Mouse (Mus musculus): ENCODE results near the gene Dstn. TPM values are rescaled to one million over a fixed set of nuclear protein-coding genes. Genes with fewer than 3 reads are reported as not detected.

Dstn gene
- polyA plus RNA-seq, 1 experiment from 2014 or later: 373 TPM

- 97% methylated on average over 3 of the region's 3 CpGs for WGBS
- ATAC-seq (ENCODE audit: low FRiP score, low read depth): no peak
Measured at GRCm38 (mm10) chr2:143947981-143948380, 32.9 kb downstream of the Dstn start.

GRCm38 (mm10) chr2:143948416-143948815, 33.3 kb downstream of the Dstn start:
- H3K9ac ChIP-seq (replicated peaks): no peak overlapping the region
- H3K27me3 ChIP-seq: no peaks in the 10 kb centered on the region
- H3K4me3 ChIP-seq: no peak overlapping the region
- ATAC-seq (ENCODE audit: low FRiP score, low read depth): no peak
- H3K27ac ChIP-seq (replicated peaks): no peak overlapping the region
- no peaks in the 10 kb centered on the region for H3K9me3 ChIP-seq
- no peaks in the 10 kb centered on the region for H3K4me1 ChIP-seq
- peaks cover 95% of the 10 kb centered on the region for H3K36me3 ChIP-seq
- H3K4me2 ChIP-seq (replicated peaks): no peak overlapping the region
- 94% methylated on average over 4 of the region's 4 CpGs for WGBS

More at GRCm38 (mm10) chr2:143947981-143948380, 32.9 kb downstream of the Dstn start:
- H3K9me3 ChIP-seq: no peaks in the 10 kb centered on the region
- no peak overlapping the region for H3K4me2 ChIP-seq (replicated peaks)
- no peaks in the 10 kb centered on the region for H3K4me1 ChIP-seq
- H3K36me3 ChIP-seq: peaks cover 93% of the 10 kb centered on the region
- no peak overlapping the region for H3K4me3 ChIP-seq
- H3K9ac ChIP-seq (replicated peaks): no peak overlapping the region
- H3K27ac ChIP-seq (replicated peaks): no peak overlapping the region
- H3K27me3 ChIP-seq: no peaks in the 10 kb centered on the region

GRCm38 (mm10) chr2:143949217-143949616, 34.1 kb downstream of the Dstn start:
- no peak for ATAC-seq (ENCODE audit: low FRiP score, low read depth)
- no peak overlapping the region for H3K4me2 ChIP-seq (replicated peaks)
- H3K36me3 ChIP-seq: peaks cover 95% of the 10 kb centered on the region
- H3K9me3 ChIP-seq: no peaks in the 10 kb centered on the region
- H3K27me3 ChIP-seq: no peaks in the 10 kb centered on the region
- no peak overlapping the region for H3K4me3 ChIP-seq
- no peaks in the 10 kb centered on the region for H3K4me1 ChIP-seq
- H3K27ac ChIP-seq (replicated peaks): no peak overlapping the region
- WGBS: 93% methylated on average over 6 of the region's 6 CpGs
- no peak overlapping the region for H3K9ac ChIP-seq (replicated peaks)

- no peak overlapping the region for H3K9ac ChIP-seq (replicated peaks)
- H3K27ac ChIP-seq (replicated peaks): no peak overlapping the region
- H3K4me2 ChIP-seq (replicated peaks): no peak overlapping the region
- peaks cover 95% of the 10 kb centered on the region for H3K36me3 ChIP-seq
- no peaks in the 10 kb centered on the region for H3K27me3 ChIP-seq
- H3K4me1 ChIP-seq: no peaks in the 10 kb centered on the region
- no peaks in the 10 kb centered on the region for H3K9me3 ChIP-seq
- no peak for ATAC-seq (ENCODE audit: low FRiP score, low read depth)
- H3K4me3 ChIP-seq: no peak overlapping the region
- WGBS: 88% methylated on average over 5 of the region's 5 CpGs
Measured at GRCm38 (mm10) chr2:143950290-143951027, 35.3 kb downstream of the Dstn start.

- Histone ChIP-seq H3K4me1 (no peaks in the 10 kb centered on the region), H3K36me3 (peaks cover 95% of the 10 kb centered on the region), H3K27me3 (no peaks in the 10 kb centered on the region), H3K27ac (replicated peaks) (no peak overlapping the region), H3K4me3 (no peak overlapping the region), H3K9me3 (no peaks in the 10 kb centered on the region), H3K4me2 (replicated peaks) (no peak overlapping the region), H3K9ac (replicated peaks) (no peak overlapping the region)
- no peak for ATAC-seq (ENCODE audit: low FRiP score, low read depth)
- 79% methylated on average over 1 of the region's 1 CpGs for WGBS
Measured at GRCm38 (mm10) chr2:143951028-143951420, 35.9 kb downstream of the Dstn start.

- H3K4me3 ChIP-seq: no peak overlapping the region
- no peaks in the 10 kb centered on the region for H3K27me3 ChIP-seq
- H3K4me1 ChIP-seq: no peaks in the 10 kb centered on the region
- 92% methylated on average over 5 of the region's 5 CpGs for WGBS
- H3K27ac ChIP-seq (replicated peaks): no peak overlapping the region
- H3K9me3 ChIP-seq: no peaks in the 10 kb centered on the region
- H3K9ac ChIP-seq (replicated peaks): no peak overlapping the region
- H3K36me3 ChIP-seq: peaks cover 94% of the 10 kb centered on the region
- H3K4me2 ChIP-seq (replicated peaks): no peak overlapping the region
- no peak for ATAC-seq (ENCODE audit: low FRiP score, low read depth)
Measured at GRCm38 (mm10) chr2:143951546-143952315, 36.6 kb downstream of the Dstn start.

- 83% methylated on average over 4 of the region's 4 CpGs for WGBS
- no peaks in the 10 kb centered on the region for H3K4me1 ChIP-seq
- no peak for ATAC-seq (ENCODE audit: low FRiP score, low read depth)
Measured at GRCm38 (mm10) chr2:143953944-143954343, 38.8 kb downstream of the Dstn start.

GRCm38 (mm10) chr2:143955004-143955403, 39.9 kb downstream of the Dstn start:
- H3K27me3 ChIP-seq: no peaks in the 10 kb centered on the region

More at GRCm38 (mm10) chr2:143953944-143954343, 38.8 kb downstream of the Dstn start:
- H3K36me3 ChIP-seq: peaks cover 88% of the 10 kb centered on the region
- no peak overlapping the region for H3K4me3 ChIP-seq
- no peak overlapping the region for H3K9ac ChIP-seq (replicated peaks)
- H3K27me3 ChIP-seq: no peaks in the 10 kb centered on the region
- H3K27ac ChIP-seq (replicated peaks): no peak overlapping the region
- H3K9me3 ChIP-seq: no peaks in the 10 kb centered on the region
- no peak overlapping the region for H3K4me2 ChIP-seq (replicated peaks)

GRCm38 (mm10) chr2:143955746-143956145, 40.6 kb downstream of the Dstn start:
- Histone ChIP-seq H3K4me3 (no peak overlapping the region), H3K4me1 (no peaks in the 10 kb centered on the region), H3K27ac (replicated peaks) (no peak overlapping the region), H3K4me2 (replicated peaks) (no peak overlapping the region), H3K36me3 (peaks cover 77% of the 10 kb centered on the region), H3K9me3 (0 out of 2 replicates have a peak, but pooled peaks cover 3% of the 10 kb centered on the region), H3K27me3 (no peaks in the 10 kb centered on the region), H3K9ac (replicated peaks) (no peak overlapping the region)
- ATAC-seq (ENCODE audit: low FRiP score, low read depth): no peak
- WGBS: 96% methylated on average over 4 of the region's 4 CpGs

More at GRCm38 (mm10) chr2:143955004-143955403, 39.9 kb downstream of the Dstn start:
- H3K9ac ChIP-seq (replicated peaks): no peak overlapping the region
- H3K36me3 ChIP-seq: peaks cover 83% of the 10 kb centered on the region
- H3K27ac ChIP-seq (replicated peaks): no peak overlapping the region
- ATAC-seq (ENCODE audit: low FRiP score, low read depth): no peak
- 0 out of 2 replicates have a peak, but pooled peaks cover 3% of the 10 kb centered on the region for H3K9me3 ChIP-seq
- H3K4me3 ChIP-seq: no peak overlapping the region
- no peaks in the 10 kb centered on the region for H3K4me1 ChIP-seq
- no peak overlapping the region for H3K4me2 ChIP-seq (replicated peaks)
- 91% methylated on average over 4 of the region's 4 CpGs for WGBS

GRCm38 (mm10) chr2:143962192-143962591, 47.1 kb downstream of the Dstn start:
- peaks cover 77% of the 10 kb centered on the region for H3K36me3 ChIP-seq
- no peak for ATAC-seq (ENCODE audit: low FRiP score, low read depth)
- no peaks in the 10 kb centered on the region for H3K27me3 ChIP-seq
- no peak overlapping the region for H3K4me3 ChIP-seq
- H3K9me3 ChIP-seq: 0 out of 2 replicates have a peak, but pooled peaks cover 3% of the 10 kb centered on the region
- no peak overlapping the region for H3K27ac ChIP-seq (replicated peaks)
- no peaks in the 10 kb centered on the region for H3K4me1 ChIP-seq
- 96% methylated on average over 5 of the region's 5 CpGs for WGBS
- no peak overlapping the region for H3K9ac ChIP-seq (replicated peaks)
- H3K4me2 ChIP-seq (replicated peaks): no peak overlapping the region

- peaks cover 74% of the 10 kb centered on the region for H3K36me3 ChIP-seq
- 0 out of 2 replicates have a peak, but pooled peaks cover 3% of the 10 kb centered on the region for H3K9me3 ChIP-seq
- no peak overlapping the region for H3K4me3 ChIP-seq
- H3K4me2 ChIP-seq (replicated peaks): no peak overlapping the region
- no peak overlapping the region for H3K27ac ChIP-seq (replicated peaks)
- H3K4me1 ChIP-seq: no peaks in the 10 kb centered on the region
- no peaks in the 10 kb centered on the region for H3K27me3 ChIP-seq
- H3K9ac ChIP-seq (replicated peaks): no peak overlapping the region
- 100% methylated on average over 1 of the region's 1 CpGs for WGBS
- no peak for ATAC-seq (ENCODE audit: low FRiP score, low read depth)
Measured at GRCm38 (mm10) chr2:143963318-143963717, 48.2 kb downstream of the Dstn start.

GRCm38 (mm10) chr2:143969260-143969659, 54.1 kb downstream of the Dstn start:
- Histone ChIP-seq H3K4me2 (replicated peaks) (no peak overlapping the region), H3K27me3 (no peaks in the 10 kb centered on the region), H3K4me1 (no peaks in the 10 kb centered on the region), H3K36me3 (peaks cover 60% of the 10 kb centered on the region), H3K9me3 (no peaks in the 10 kb centered on the region), H3K4me3 (no peak overlapping the region), H3K9ac (replicated peaks) (no peak overlapping the region), H3K27ac (replicated peaks) (no peak overlapping the region)
- WGBS: 95% methylated on average over 7 of the region's 7 CpGs
- ATAC-seq (ENCODE audit: low FRiP score, low read depth): no peak
